Mouse (Mus musculus) hindbrain, embryonic 11.5 days (tissue): ENCODE results near the gene Ptprd. TPM values are rescaled to one million over a fixed set of nuclear protein-coding genes. Genes with fewer than 3 reads are reported as not detected.

ENCODE experiments used
- ATAC-seq: fragments of 200-750 bp; cut with Nextera tagmentation; 2 replicates; pipeline ENCODE4 v1.8.0; 2017; ENCODE audit warnings: mild to moderate bottlenecking, moderate TSS enrichment, moderate library complexity; ENCODE audit not compliant: low FRiP score
- DNase-seq: peaks from one replicate; pipeline ENCODE4 v3.0.0-alpha.2; 2015; ENCODE audit warnings: low spot score
- H3K27ac ChIP-seq: fragments of 300-500 bp; sonication (generic); 2 replicates; pipeline ENCODE4 v1.5.1; 2014; ENCODE audit warnings: mild to moderate bottlenecking, low read depth, low read length
- H3K27me3 ChIP-seq: fragments of 300-500 bp; sonication (generic); 2 replicates; pipeline ENCODE4 v1.6.1; 2014; ENCODE audit warnings: mild to moderate bottlenecking, low read length, moderate library complexity, mixed read lengths; ENCODE audit not compliant: control insufficient read depth, insufficient read depth
- H3K36me3 ChIP-seq: fragments of 300-500 bp; sonication (generic); 2 replicates; pipeline ENCODE4 v1.6.1; 2014; ENCODE audit warnings: mild to moderate bottlenecking, low read length, moderate library complexity, mixed read lengths; ENCODE audit not compliant: control insufficient read depth, insufficient read depth
- H3K4me1 ChIP-seq: fragments of 300-500 bp; sonication (generic); replicated peaks from 2 replicates; pipeline ENCODE4 v1.6.1; 2014; ENCODE audit warnings: low read length, mixed read lengths; ENCODE audit not compliant: control insufficient read depth, insufficient read depth
- H3K4me2 ChIP-seq: fragments of 300-500 bp; sonication (generic); replicated peaks from 2 replicates; pipeline ENCODE4 v1.6.1; 2014; ENCODE audit warnings: mild to moderate bottlenecking, low read depth, low read length
- H3K4me3 ChIP-seq: fragments of 300-500 bp; sonication (generic); 2 replicates; pipeline ENCODE4 v1.5.1; 2014; ENCODE audit warnings: low read depth, low read length
- H3K9ac ChIP-seq: fragments of 300-500 bp; sonication (generic); 2 replicates; pipeline ENCODE4 v1.6.1; 2014; ENCODE audit warnings: low read depth, low read length
- H3K9me3 ChIP-seq: fragments of 300-500 bp; sonication (generic); 2 replicates; pipeline ENCODE4 v1.6.1; 2016; ENCODE audit warnings: low read length; ENCODE audit not compliant: control insufficient read depth
- WGBS: fragments of 180-500 bp; shearing (Covaris S2); extraction: QIAGEN DNeasy Blood & Tissue Kit; methylation state at CpG from one replicate; pipeline ENCODE4 v1.1.7; 2014; 5-methylcytosine and 5-hydroxymethylcytosine counted together
- polyA plus RNA-seq: library from polyadenylated mRNA; unstranded; fragments of >200 nt; fragmentation: Nextera tagmentation; extraction: Ambion mirVana; gene quantifications from 2 replicates; pipeline ENCODE4 v1.2.1, GENCODE M21; 2014

Ptprd gene
- polyA plus RNA-seq, 1 experiment from 2014 or later = 31.7 TPM

GRCm38 (mm10) chr4:76417676-76418075 lies 1794.1 kb downstream of the Ptprd start:
- ATAC-seq (no peak), DNase-seq (no peak)
- Histone ChIP-seq H3K9ac (no peak overlapping the region), H3K36me3 (no peaks in the 10 kb centered on the region), H3K4me1 (no peaks in the 10 kb centered on the region), H3K9me3 (no peaks in the 10 kb centered on the region), H3K4me3 (no peak overlapping the region), H3K27ac (no peak overlapping the region), H3K27me3 (no peaks in the 10 kb centered on the region), H3K4me2 (no peak overlapping the region)
- WGBS = 95% methylated on average over 5 of the region's 5 CpGs

- Histone ChIP-seq H3K27ac (no peak overlapping the region), H3K36me3 (no peaks in the 10 kb centered on the region), H3K4me3 (no peak overlapping the region), H3K4me1 (no peaks in the 10 kb centered on the region), H3K27me3 (no peaks in the 10 kb centered on the region), H3K4me2 (no peak overlapping the region), H3K9me3 (no peaks in the 10 kb centered on the region), H3K9ac (no peak overlapping the region)
- DNase-seq = no peak
- ATAC-seq = no peak
- 92% methylated on average over 5 of the region's 5 CpGs for WGBS
Measured at GRCm38 (mm10) chr4:76415624-76416023, 1796.1 kb downstream of the Ptprd start.

- Histone ChIP-seq H3K27me3 (no peaks in the 10 kb centered on the region), H3K9ac (no peak overlapping the region), H3K4me1 (no peaks in the 10 kb centered on the region), H3K27ac (no peak overlapping the region), H3K4me2 (no peak overlapping the region), H3K4me3 (no peak overlapping the region), H3K9me3 (no peaks in the 10 kb centered on the region), H3K36me3 (no peaks in the 10 kb centered on the region)
- WGBS = 86% methylated on average over 4 of the region's 4 CpGs
- DNase-seq (no peak), ATAC-seq (no peak)
Measured at GRCm38 (mm10) chr4:76414591-76414990, 1797.2 kb downstream of the Ptprd start.

GRCm38 (mm10) chr4:76410053-76410452 lies 1801.7 kb downstream of the Ptprd start:
- Histone ChIP-seq H3K9ac (no peak overlapping the region), H3K4me3 (no peak overlapping the region), H3K27me3 (no peaks in the 10 kb centered on the region), H3K4me1 (no peaks in the 10 kb centered on the region), H3K36me3 (no peaks in the 10 kb centered on the region), H3K27ac (no peak overlapping the region), H3K4me2 (no peak overlapping the region), H3K9me3 (no peaks in the 10 kb centered on the region)
- no peak for DNase-seq
- 36% methylated on average over 2 of the region's 2 CpGs for WGBS
- no peak for ATAC-seq

- no peak overlapping the region for H3K4me3 ChIP-seq
Measured at GRCm38 (mm10) chr4:76409159-76409558, 1802.6 kb downstream of the Ptprd start.

GRCm38 (mm10) chr4:76405862-76406454 lies 1805.8 kb downstream of the Ptprd start:
- Histone ChIP-seq H3K9ac (no peak overlapping the region), H3K27ac (no peak overlapping the region), H3K36me3 (no peaks in the 10 kb centered on the region), H3K4me3 (no peak overlapping the region), H3K4me1 (no peaks in the 10 kb centered on the region), H3K9me3 (no peaks in the 10 kb centered on the region), H3K27me3 (no peaks in the 10 kb centered on the region), H3K4me2 (no peak overlapping the region)
- WGBS = 35% methylated on average over 5 of the region's 5 CpGs
- ATAC-seq = no peak
- peak; percentile 25 for DNase-seq

More at GRCm38 (mm10) chr4:76409159-76409558, 1802.6 kb downstream of the Ptprd start:
- Histone ChIP-seq H3K4me2 (no peak overlapping the region), H3K9me3 (no peaks in the 10 kb centered on the region), H3K27me3 (no peaks in the 10 kb centered on the region), H3K27ac (no peak overlapping the region), H3K36me3 (no peaks in the 10 kb centered on the region), H3K9ac (no peak overlapping the region), H3K4me1 (no peaks in the 10 kb centered on the region)
- ATAC-seq (no peak), DNase-seq (no peak)
- WGBS = 53% methylated on average over 3 of the region's 3 CpGs

- H3K9me3 ChIP-seq = no peaks in the 10 kb centered on the region
- no peaks in the 10 kb centered on the region for H3K36me3 ChIP-seq
- H3K4me2 ChIP-seq = no peak overlapping the region
- DNase-seq (no peak), ATAC-seq (no peak)
- H3K27ac ChIP-seq = no peak overlapping the region
- H3K4me1 ChIP-seq = no peaks in the 10 kb centered on the region
- H3K9ac ChIP-seq = no peak overlapping the region
- H3K4me3 ChIP-seq = no peak overlapping the region
- no peaks in the 10 kb centered on the region for H3K27me3 ChIP-seq
- WGBS = 94% methylated on average over 5 of the region's 5 CpGs
Measured at GRCm38 (mm10) chr4:76403219-76403618, 1808.5 kb downstream of the Ptprd start.

- ATAC-seq (no peak), DNase-seq (no peak)
- H3K27me3 ChIP-seq = no peaks in the 10 kb centered on the region
- no peak overlapping the region for H3K4me3 ChIP-seq
- no peaks in the 10 kb centered on the region for H3K36me3 ChIP-seq
- no peak overlapping the region for H3K4me2 ChIP-seq
- no peaks in the 10 kb centered on the region for H3K4me1 ChIP-seq
- H3K27ac ChIP-seq = no peak overlapping the region
- no peaks in the 10 kb centered on the region for H3K9me3 ChIP-seq
- no peak overlapping the region for H3K9ac ChIP-seq
- WGBS = 88% methylated on average over 5 of the region's 5 CpGs
Measured at GRCm38 (mm10) chr4:76387887-76388286, 1823.9 kb downstream of the Ptprd start.

- Histone ChIP-seq H3K9ac (no peak overlapping the region), H3K4me1 (no peaks in the 10 kb centered on the region), H3K36me3 (no peaks in the 10 kb centered on the region), H3K27me3 (no peaks in the 10 kb centered on the region), H3K27ac (no peak overlapping the region), H3K9me3 (no peaks in the 10 kb centered on the region), H3K4me3 (no peak overlapping the region), H3K4me2 (no peak overlapping the region)
- ATAC-seq (no peak), DNase-seq (no peak)
- WGBS = 69% methylated on average over 7 of the region's 7 CpGs
Measured at GRCm38 (mm10) chr4:76386978-76387824, 1824.6 kb downstream of the Ptprd start.
